Mouse (Mus musculus) gastrocnemius, postnatal 10 days (tissue): Measurements from ENCODE around the gene Pip5k1b. TPM values are rescaled to one million over a fixed set of nuclear protein-coding genes. Genes with fewer than 3 reads are reported as not detected.

Experiments
- DNase-seq: peaks from one replicate; pipeline ENCODE4 v3.0.0; 2021; ENCODE audit warnings: mixed read lengths
- total RNA-seq, 2 experiments: library from RNA; stranded (reverse); gene quantifications; 2 replicates each; pipeline ENCODE4 v1.2.3; 2021

The Pip5k1b gene
- total RNA-seq, 2 experiments from 2014 or later, result 1.2 to 1.6 TPM

- DNase-seq, result no peak
These were observed 301.9 kb downstream of the Pip5k1b start for GRCm38 (mm10) chr19:24253657-24254260.

DNA sequence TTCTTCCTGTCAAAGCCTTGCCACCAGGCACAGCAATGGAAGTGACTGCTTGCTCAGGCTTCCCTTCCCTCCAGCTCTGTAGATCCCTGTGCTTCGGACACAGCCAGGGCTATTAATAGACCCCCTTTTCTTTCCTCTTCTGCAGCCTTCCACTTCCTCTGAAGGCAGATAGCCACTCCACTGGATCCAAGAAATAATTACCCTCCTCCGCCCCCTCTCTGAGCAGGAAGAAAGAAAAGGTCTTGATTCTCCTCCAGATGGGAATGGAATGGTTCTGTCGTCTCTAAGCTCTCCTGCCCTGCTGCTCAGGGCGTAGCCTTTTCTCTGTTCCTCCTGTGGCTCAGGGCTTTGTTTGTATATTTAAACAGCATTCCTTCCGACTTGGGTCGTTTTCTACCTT lies 303.8 kb downstream of the Pip5k1b start:
- DNase-seq, result no peak

Other genes with a start within 250 kb of the Pip5k1b start
- 10 to 100 TPM; 20.3 to 22.8 TPM for gene Fam122a, start 78.5 kb downstream of the Pip5k1b start, total RNA-seq
- gene Tmem252, start 118.1 kb upstream of the Pip5k1b start, total RNA-seq, result under 1 TPM; 0.05 TPM